Mouse (Mus musculus) thymus, adult 2 months (tissue): ENCODE measurements around the gene Arhgap23.

Experiments used
- CTCF ChIP-seq: fragments of 200-500 bp; IDR thresholded peaks from 2 replicates; pipeline ENCODE4 v1.5.1; 2012; ENCODE audit warnings: mild to moderate bottlenecking, control low read depth, low read length, moderate library complexity, borderline replicate concordance; ENCODE audit not compliant: control insufficient read depth, poor library complexity, insufficient read depth; ENCODE audit errors: extremely low read depth
- POLR2A ChIP-seq: fragments of 200-500 bp; IDR thresholded peaks from 2 replicates; pipeline ENCODE4 v1.6.1; 2012; ENCODE audit warnings: mild to moderate bottlenecking, low read length, control low read depth, moderate library complexity; ENCODE audit not compliant: control insufficient read depth, poor library complexity, insufficient read depth; ENCODE audit errors: extremely low read depth

GRCm38 (mm10) chr11:97434704-97435454 lies 19.5 kb downstream of the Arhgap23 start:
- TF ChIP-seq CTCF (peak; percentile 62; the same call in 1 of the 2 replicates), POLR2A (no peak)
